Comparison of ENCODE assay signal across 23 mouse cellular contexts in the genomic region with DNA sequence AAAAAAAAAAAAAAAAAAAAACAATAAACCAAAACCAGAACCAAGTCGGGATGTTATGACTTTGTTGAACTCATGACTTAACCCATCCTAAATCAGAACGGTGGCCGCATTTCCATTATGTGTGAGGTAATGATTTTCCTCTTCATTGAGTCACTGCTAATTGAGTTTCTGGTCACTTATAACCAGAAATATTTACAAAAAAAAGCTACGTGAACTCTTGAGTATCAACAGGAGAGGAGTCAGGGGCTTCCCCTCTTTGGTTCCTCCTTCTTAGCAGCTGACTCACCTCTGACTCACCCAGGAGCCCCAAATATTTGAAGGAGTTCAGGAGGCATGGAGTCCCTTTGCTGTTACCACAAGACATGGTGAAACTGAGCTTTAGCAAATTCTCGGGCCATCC. TPM values are rescaled to one million over a fixed set of nuclear protein-coding genes. Genes with fewer than 3 reads are reported as not detected.
DNase-seq lines count a peak whose midpoint lies in the region; ATAC-seq and TF ChIP-seq lines count a peak whose summit lies in the region.
"Had no signal": no experiment of that assay in that cellular context is flagged by ENCODE, and none has a peak within 500 bp of the region (broad histone marks: within the 10 kb centered on the region; RNA-seq: fewer than 3 reads in every experiment).

No protein-coding gene starts in this region.

- H3K4me1 ChIP-seq in bone marrow macrophage, adult 2 months (ENCODE audit: control insufficient read depth, insufficient read depth, low read length) = peaks cover 36% of the 10 kb centered on the region
- H3K4me1 ChIP-seq in kidney, embryonic 15.5 days = no peaks in the 10 kb centered on the region
- H3K4me1 ChIP-seq in hindbrain, embryonic 14.5 days (replicated peaks; ENCODE audit: control insufficient read depth, insufficient read depth, low read length) = no peaks in the 10 kb centered on the region
- H3K4me1 ChIP-seq: embryonic facial prominence, embryonic 12.5 days; hindbrain, embryonic 12.5 days; neural tube, embryonic 15.5 days had no signal

- WGBS in kidney, embryonic 15.5 days = 92% methylated on average over 5 of the region's 5 CpGs
- 97% methylated on average over 5 of the region's 5 CpGs for WGBS in hindbrain, embryonic 14.5 days

- DNase-seq in 3134 (ENCODE audit: extremely low read depth, insufficient read length, low spot score) = peak; percentile 50
- peak; percentile 50 for DNase-seq in CD4-positive, CD25-positive, alpha-beta regulatory T cell, adult 2 months (ENCODE audit: low read depth, low spot score)
- DNase-seq in MN1 (ENCODE audit: low spot score) = no peak
- no peak for DNase-seq in embryo, embryonic 9.5 days (ENCODE audit: extremely low spot score)
- no peak for DNase-seq in hindbrain, embryonic 14.5 days (ENCODE audit: low spot score)
- DNase-seq: adrenal gland, adult 2 months; cerebellum, adult 11-12 months; lung, postnatal 10 days; thymus, postnatal 4 days had no signal

- TF ChIP-seq POLR2A in bone marrow macrophage, adult 2 months (IDR thresholded peaks at IDR 0.05; ENCODE audit: borderline replicate concordance, low read depth, low read length) = no peak

- H3K4me2 ChIP-seq in kidney, embryonic 15.5 days = no peak overlapping the region
- H3K4me2 ChIP-seq in hindbrain, embryonic 14.5 days (replicated peaks) = no peak overlapping the region
- H3K4me2 ChIP-seq: embryonic facial prominence, embryonic 12.5 days; heart, embryonic 15.5 days; hindbrain, embryonic 12.5 days; neural tube, embryonic 15.5 days had no signal

- no peak overlapping the region for H3K9ac ChIP-seq in kidney, embryonic 15.5 days
- H3K9ac ChIP-seq in hindbrain, embryonic 14.5 days = no peak overlapping the region
- H3K9ac ChIP-seq: embryonic facial prominence, embryonic 12.5 days; heart, embryonic 15.5 days; hindbrain, embryonic 12.5 days; neural tube, embryonic 15.5 days had no signal

- no peak overlapping the region for H3K27ac ChIP-seq in bone marrow macrophage, adult 2 months (ENCODE audit: insufficient read depth, low read depth, low read length)
- no peak overlapping the region for H3K27ac ChIP-seq in kidney, embryonic 15.5 days
- H3K27ac ChIP-seq in hindbrain, embryonic 14.5 days = no peak overlapping the region
- H3K27ac ChIP-seq: embryonic facial prominence, embryonic 12.5 days; heart, embryonic 15.5 days; hindbrain, embryonic 12.5 days; kidney, postnatal 0 days; neural tube, embryonic 15.5 days had no signal

- H3K9me3 ChIP-seq in kidney, embryonic 15.5 days (replicated peaks) = no peaks in the 10 kb centered on the region
- H3K9me3 ChIP-seq in hindbrain, embryonic 14.5 days (ENCODE audit: control insufficient read depth, low read length) = peaks cover 9% of the 10 kb centered on the region; the same call in 1 of the 2 replicates
- H3K9me3 ChIP-seq: embryonic facial prominence, embryonic 12.5 days; heart, embryonic 15.5 days; hindbrain, embryonic 12.5 days; neural tube, embryonic 15.5 days had no signal

- no peak for TF ChIP-seq CTCF in bone marrow macrophage, adult 2 months (IDR thresholded peaks at IDR 0.05; ENCODE audit: low read depth, low read length)

- H3K4me3 ChIP-seq in bone marrow macrophage, adult 2 months (ENCODE audit: insufficient read depth, low read length) = peak overlapping the region; percentile 6; the same call in 1 of the 2 replicates
- H3K4me3 ChIP-seq in kidney, embryonic 15.5 days (replicated peaks) = no peak overlapping the region
- H3K4me3 ChIP-seq in hindbrain, embryonic 14.5 days (replicated peaks; ENCODE audit: low read length) = no peak overlapping the region
- H3K4me3 ChIP-seq: embryonic facial prominence, embryonic 12.5 days; heart, embryonic 15.5 days; hindbrain, embryonic 12.5 days; neural tube, embryonic 15.5 days had no signal

- peak; percentile 92 for ATAC-seq in megakaryocyte progenitor cell, adult 5-6 weeks (replicated peaks; ENCODE audit: poor library complexity)
- no peak for ATAC-seq in kidney, embryonic 15.5 days (replicated peaks; ENCODE audit: low FRiP score)
- no peak for ATAC-seq in hindbrain, embryonic 14.5 days (ENCODE audit: low FRiP score)
- ATAC-seq: forebrain, embryonic 16.5 days; intestine, embryonic 16.5 days had no signal

- H3K36me3 ChIP-seq in kidney, embryonic 15.5 days = no peaks in the 10 kb centered on the region
- no peaks in the 10 kb centered on the region for H3K36me3 ChIP-seq in hindbrain, embryonic 14.5 days (replicated peaks; ENCODE audit: control insufficient read depth, insufficient read depth)
- H3K36me3 ChIP-seq: embryonic facial prominence, embryonic 12.5 days; heart, embryonic 15.5 days; hindbrain, embryonic 12.5 days; neural tube, embryonic 15.5 days had no signal

- no peaks in the 10 kb centered on the region for H3K27me3 ChIP-seq in kidney, embryonic 15.5 days
- no peaks in the 10 kb centered on the region for H3K27me3 ChIP-seq in hindbrain, embryonic 14.5 days (ENCODE audit: control insufficient read depth, insufficient read depth, low read length)
- H3K27me3 ChIP-seq: embryonic facial prominence, embryonic 12.5 days; heart, embryonic 15.5 days; hindbrain, embryonic 12.5 days; neural tube, embryonic 15.5 days had no signal

RNA-seq across cellular contexts. Expression of gene Il10, which starts 18.4 kb away (rescaled TPM):
- 25.6 and 30.6 TPM in 2 replicates for polyA plus RNA-seq in bone marrow macrophage, adult 2 months (2012; ENCODE audit: insufficient read depth, insufficient read length, missing spikeins)
- total RNA-seq in megakaryocyte progenitor cell, adult 5-6 weeks (2015) = 0.32 TPM in 1 of 2 replicates, not detected in the other
- total RNA-seq in megakaryocyte progenitor cell, adult 5-6 weeks (2017) = not detected in 2 replicates
- polyA plus RNA-seq in kidney, embryonic 15.5 days (2015; fragmentation: Nextera tagmentation; extraction: Ambion mirVana) = not detected in 2 replicates
- not detected in 2 replicates for polyA plus RNA-seq in hindbrain, embryonic 14.5 days (2014; fragmentation: Nextera tagmentation; extraction: Ambion mirVana)
- total RNA-seq: adrenal gland, adult 2 months; gastrocnemius, adult 18-20 months; left cerebral cortex, postnatal 10 days had no signal
- polyA plus RNA-seq: adrenal gland, adult 2 months; brain, embryonic 14.5 days; embryonic facial prominence, embryonic 12.5 days; heart, embryonic 15.5 days; hindbrain, embryonic 12.5 days; intestine, embryonic 16.5 days; liver, embryonic 16.5 days; neural tube, embryonic 15.5 days had no signal

RNA-seq across cellular contexts. Expression of gene Mapkapk2, which starts 59.6 kb away (rescaled TPM):
- polyA plus RNA-seq in bone marrow macrophage, adult 2 months (2012; ENCODE audit: insufficient read depth, insufficient read length, missing spikeins) = 265 and 283 TPM in 2 replicates
- 196 and 217 TPM in 2 replicates for total RNA-seq in megakaryocyte progenitor cell, adult 5-6 weeks (2015)
- 196 and 233 TPM in 2 replicates for total RNA-seq in megakaryocyte progenitor cell, adult 5-6 weeks (2017)
- polyA plus RNA-seq in kidney, embryonic 15.5 days (2015; fragmentation: Nextera tagmentation; extraction: Ambion mirVana) = 44.7 and 49.3 TPM in 2 replicates
- 22.5 and 23.7 TPM in 2 replicates for polyA plus RNA-seq in hindbrain, embryonic 14.5 days (2014; fragmentation: Nextera tagmentation; extraction: Ambion mirVana)

Comparison
In these comparisons a context has a peak if more than half of its experiments do, and no peak if none do; other contexts are left out.
1. DNase-seq: peak in 3134 (single experiment) and CD4-positive, CD25-positive, alpha-beta regulatory T cell, adult 2 months (single experiment); none in MN1 (single experiment), embryo, embryonic 9.5 days (single experiment) and hindbrain, embryonic 14.5 days (single experiment).
2. RNA of gene Il10, which starts 18.4 kb away (polyA plus RNA-seq): 25.6 to 30.6 TPM in bone marrow macrophage, adult 2 months; not detected in hindbrain, embryonic 14.5 days and not detected in kidney, embryonic 15.5 days; every median in the first group is over 10 times any median in the second.